Mouse (Mus musculus): Measurements from ENCODE around the gene Eif2s1. TPM values are rescaled to one million over a fixed set of nuclear protein-coding genes. Genes with fewer than 3 reads are reported as not detected.

Eif2s1 gene
- polyA plus RNA-seq, 1 experiment from 2014 or later: 88.8 TPM

DNA sequence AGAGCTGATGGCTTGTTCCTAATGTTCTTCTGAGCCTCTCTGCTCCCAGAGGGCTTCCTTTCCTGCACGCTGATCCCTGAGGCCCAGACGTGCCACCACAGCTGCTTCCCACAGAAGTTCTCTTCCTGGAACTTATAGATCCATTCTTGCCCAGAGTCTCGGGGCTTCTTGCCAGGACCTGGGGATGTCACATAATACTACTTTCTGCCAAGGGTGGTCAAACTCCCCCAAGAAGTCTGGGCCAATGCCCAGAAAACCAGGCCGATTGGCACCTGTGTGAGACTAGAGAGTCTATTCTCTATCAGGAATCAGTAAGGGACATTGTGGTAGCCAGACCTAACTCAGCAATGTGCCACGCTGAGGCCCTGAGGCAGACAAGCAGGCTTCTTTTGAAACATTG, 65.7 kb downstream of the Eif2s1 start:
- Histone ChIP-seq H3K9me3 (ENCODE audit: low read length) (no peaks in the 10 kb centered on the region), H3K4me1 (ENCODE audit: insufficient read depth) (no peaks in the 10 kb centered on the region), H3K4me3 (ENCODE audit: low read depth, low read length) (no peak overlapping the region), H3K9ac (replicated peaks) (no peak overlapping the region), H3K36me3 (replicated peaks; ENCODE audit: insufficient read depth, low read length) (no peaks in the 10 kb centered on the region), H3K27me3 (ENCODE audit: insufficient read depth, low read length) (0 out of 2 replicates have a peak, but pooled peaks cover 7% of the 10 kb centered on the region), H3K4me2 (ENCODE audit: low read depth, low read length) (no peak overlapping the region), H3K27ac (ENCODE audit: low read depth) (no peak overlapping the region)
- DNase-seq (no peak), ATAC-seq (no peak)
- 71% methylated on average over 5 of the region's 5 CpGs for WGBS (ENCODE audit: insufficient replicate concordance)
- TF ChIP-seq CTCF (IDR thresholded peaks at IDR 0.05; ENCODE audit: low read depth): no peak
- TF ChIP-seq EP300 (IDR thresholded peaks at IDR 0.05; ENCODE audit: low read depth): no peak

DNA sequence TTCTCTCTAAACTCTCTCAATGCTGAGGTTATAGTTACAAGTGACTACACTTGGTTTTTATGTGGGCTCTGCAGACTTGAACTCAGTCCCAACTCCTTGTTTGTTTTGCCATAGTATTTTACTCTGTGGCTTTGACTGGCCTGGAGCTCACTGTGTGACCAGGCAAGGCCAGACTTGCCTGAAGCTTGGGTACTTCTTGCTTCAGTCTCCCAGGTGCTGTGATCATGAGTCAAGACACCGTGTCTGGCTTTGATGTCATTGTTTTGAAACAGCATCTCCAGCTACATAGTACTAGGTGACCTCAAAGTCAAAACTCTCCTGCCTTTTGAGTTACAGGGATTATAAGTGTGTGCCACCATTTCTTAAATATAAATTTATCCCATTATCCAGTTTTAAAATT, 68.3 kb downstream of the Eif2s1 start:
- Histone ChIP-seq H3K27me3 (ENCODE audit: insufficient read depth, low read length) (0 out of 2 replicates have a peak, but pooled peaks cover 7% of the 10 kb centered on the region), H3K9ac (replicated peaks) (no peak overlapping the region), H3K4me3 (ENCODE audit: low read depth, low read length) (no peak overlapping the region), H3K9me3 (ENCODE audit: low read length) (no peaks in the 10 kb centered on the region), H3K27ac (ENCODE audit: low read depth) (no peak overlapping the region), H3K36me3 (replicated peaks; ENCODE audit: insufficient read depth, low read length) (no peaks in the 10 kb centered on the region), H3K4me2 (ENCODE audit: low read depth, low read length) (no peak overlapping the region), H3K4me1 (ENCODE audit: insufficient read depth) (no peaks in the 10 kb centered on the region)
- TF ChIP-seq EP300 (IDR thresholded peaks at IDR 0.05; ENCODE audit: low read depth) (no peak), CTCF (IDR thresholded peaks at IDR 0.05; ENCODE audit: low read depth) (no peak)
- ATAC-seq: no peak
- no peak for DNase-seq
- WGBS (ENCODE audit: insufficient replicate concordance): 60% methylated on average over 1 of the region's 1 CpGs

DNA sequence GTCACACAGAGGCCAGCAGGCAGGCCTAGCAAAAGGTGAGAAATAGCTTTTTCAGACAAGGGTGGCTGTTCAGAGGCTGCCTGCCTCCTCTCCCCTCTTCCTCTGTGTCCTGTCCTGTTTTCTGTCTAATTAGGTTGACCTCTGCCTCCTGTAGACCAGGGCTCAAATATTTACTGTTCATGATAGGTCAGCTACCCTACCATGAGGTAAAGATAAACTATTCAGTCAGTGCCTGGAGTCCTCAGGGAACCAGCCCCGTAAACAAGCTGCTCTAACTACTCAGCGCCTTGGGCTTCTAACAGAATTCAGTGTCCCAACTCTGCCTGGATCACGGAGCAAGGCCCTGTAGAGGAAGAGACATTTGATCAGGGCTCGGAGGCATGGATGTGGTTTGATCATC, 74.9 kb downstream of the Eif2s1 start:
- no peaks in the 10 kb centered on the region for H3K9me3 ChIP-seq (ENCODE audit: low read length)
- no peak overlapping the region for H3K4me2 ChIP-seq (ENCODE audit: low read depth, low read length)
- H3K4me1 ChIP-seq (ENCODE audit: insufficient read depth): peaks cover 8% of the 10 kb centered on the region
- ATAC-seq (peak; percentile 95), DNase-seq (no peak)
- TF ChIP-seq CTCF (IDR thresholded peaks at IDR 0.05; ENCODE audit: low read depth) (no peak), EP300 (IDR thresholded peaks at IDR 0.05; ENCODE audit: low read depth) (no peak)
- peaks cover 10% of the 10 kb centered on the region for H3K27me3 ChIP-seq (ENCODE audit: insufficient read depth, low read length)
- no peaks in the 10 kb centered on the region for H3K36me3 ChIP-seq (replicated peaks; ENCODE audit: insufficient read depth, low read length)
- 0 out of 2 replicates have a peak overlapping the region, but pooled peaks have one; percentile 22 for H3K27ac ChIP-seq (ENCODE audit: low read depth)
- H3K4me3 ChIP-seq (ENCODE audit: low read depth, low read length): no peak overlapping the region
- 57% methylated on average over 4 of the region's 4 CpGs for WGBS (ENCODE audit: insufficient replicate concordance)
- no peak overlapping the region; the same call in 1 of the 2 replicates for H3K9ac ChIP-seq (replicated peaks)

Other genes with a start within 250 kb of the Eif2s1 start
- gene Fam71d, start 170.3 kb upstream of the Eif2s1 start, polyA plus RNA-seq (2015; fragmentation: Nextera tagmentation; extraction: Ambion mirVana): not detected in 2 replicates
- gene Mpp5, start 112.9 kb upstream of the Eif2s1 start, polyA plus RNA-seq (2015; fragmentation: Nextera tagmentation; extraction: Ambion mirVana): 5.2 and 7.0 TPM in 2 replicates
- 36.1 and 36.3 TPM in 2 replicates for gene Atp6v1d, start 181 bp upstream of the Eif2s1 start, polyA plus RNA-seq (2015; fragmentation: Nextera tagmentation; extraction: Ambion mirVana)
- gene Plek2, start 45.1 kb downstream of the Eif2s1 start, polyA plus RNA-seq (2015; fragmentation: Nextera tagmentation; extraction: Ambion mirVana): 11.9 and 20.6 TPM in 2 replicates
- gene Tmem229b, start 145.8 kb downstream of the Eif2s1 start, polyA plus RNA-seq (2015; fragmentation: Nextera tagmentation; extraction: Ambion mirVana): 2.9 and 3.6 TPM in 2 replicates
- gene Plekhh1, start 167.3 kb downstream of the Eif2s1 start, polyA plus RNA-seq (2015; fragmentation: Nextera tagmentation; extraction: Ambion mirVana): 0.22 and 0.26 TPM in 2 replicates
- 4.6 and 4.9 TPM in 2 replicates for gene Pigh, start 227.8 kb downstream of the Eif2s1 start, polyA plus RNA-seq (2015; fragmentation: Nextera tagmentation; extraction: Ambion mirVana)

All from liver, postnatal 0 days (tissue).